Mouse (Mus musculus) stomach, postnatal 0 days (tissue): ENCODE measurements around the gene Idi2. TPM values are rescaled to one million over a fixed set of nuclear protein-coding genes. Genes with fewer than 3 reads are reported as not detected.
"Not testable (repeated sequence)": the region's sequence is repeated elsewhere in the genome, so short reads cannot be mapped to it uniquely, and the experiment has no call there.

Experiments
- ATAC-seq: fragments of 200-750 bp; cut with Nextera tagmentation; 2 replicates; pipeline ENCODE4 v1.8.0; 2017; ENCODE audit not compliant: low FRiP score, low TSS enrichment
- DNase-seq: peaks from one replicate; pipeline ENCODE4 v3.0.0-alpha.2; 2016; ENCODE audit warnings: low spot score
- H3K27ac ChIP-seq: fragments of 300-500 bp; sonication (generic); replicated peaks from 2 replicates; pipeline ENCODE4 v1.5.1; 2014; ENCODE audit warnings: mild to moderate bottlenecking, control low read depth
- H3K27me3 ChIP-seq: fragments of 300-500 bp; sonication (generic); 2 replicates; pipeline ENCODE4 v1.6.1; 2014; ENCODE audit warnings: low read length; ENCODE audit not compliant: control insufficient read depth, insufficient read depth
- H3K36me3 ChIP-seq: fragments of 300-500 bp; sonication (generic); 2 replicates; pipeline ENCODE4 v1.6.1; 2014; ENCODE audit warnings: low read length, mixed read lengths; ENCODE audit not compliant: control insufficient read depth, insufficient read depth
- H3K4me1 ChIP-seq: fragments of 300-500 bp; sonication (generic); replicated peaks from 2 replicates; pipeline ENCODE4 v1.6.1; 2014; ENCODE audit warnings: antibody characterized with exemption; ENCODE audit not compliant: control insufficient read depth, insufficient read depth
- H3K4me2 ChIP-seq: fragments of 300-500 bp; sonication (generic); replicated peaks from 2 replicates; pipeline ENCODE4 v1.6.1; 2014; ENCODE audit warnings: low read depth, mild to moderate bottlenecking, control low read depth, moderate library complexity
- H3K4me3 ChIP-seq: fragments of 300-500 bp; sonication (generic); 2 replicates; pipeline ENCODE4 v1.5.1; 2014; ENCODE audit warnings: low read depth, low read length, control low read depth
- H3K9ac ChIP-seq: fragments of 300-500 bp; sonication (generic); 2 replicates; pipeline ENCODE4 v1.6.1; 2014; ENCODE audit warnings: mild to moderate bottlenecking, low read length, control low read depth, mixed read lengths
- H3K9me3 ChIP-seq: fragments of 300-500 bp; sonication (generic); 2 replicates; pipeline ENCODE4 v1.6.1; 2016; ENCODE audit warnings: low read length; ENCODE audit not compliant: control insufficient read depth
- CTCF ChIP-seq: IDR thresholded peaks from 2 replicates; pipeline ENCODE4 v1.5.1; 2016; ENCODE audit warnings: antibody characterized with exemption, low read depth, mild to moderate bottlenecking, moderate library complexity
- EP300 ChIP-seq: optimal IDR thresholded peaks from 2 replicates; pipeline ENCODE3; 2016; ENCODE audit warnings: antibody characterized with exemption
- WGBS: fragments of 180-500 bp; shearing (Covaris S2); extraction: QIAGEN DNeasy Blood & Tissue Kit; methylation state at CpG from one replicate; pipeline ENCODE4 v1.1.7; 2014; 5-methylcytosine and 5-hydroxymethylcytosine counted together
- polyA plus RNA-seq: library from polyadenylated mRNA; unstranded; fragments of >200 nt; fragmentation: Nextera tagmentation; extraction: Ambion mirVana; gene quantifications from 2 replicates; pipeline ENCODE4 v1.2.1, GENCODE M21; 2015

Gene Idi2
- polyA plus RNA-seq, 1 experiment from 2014 or later, result not detected

DNA sequence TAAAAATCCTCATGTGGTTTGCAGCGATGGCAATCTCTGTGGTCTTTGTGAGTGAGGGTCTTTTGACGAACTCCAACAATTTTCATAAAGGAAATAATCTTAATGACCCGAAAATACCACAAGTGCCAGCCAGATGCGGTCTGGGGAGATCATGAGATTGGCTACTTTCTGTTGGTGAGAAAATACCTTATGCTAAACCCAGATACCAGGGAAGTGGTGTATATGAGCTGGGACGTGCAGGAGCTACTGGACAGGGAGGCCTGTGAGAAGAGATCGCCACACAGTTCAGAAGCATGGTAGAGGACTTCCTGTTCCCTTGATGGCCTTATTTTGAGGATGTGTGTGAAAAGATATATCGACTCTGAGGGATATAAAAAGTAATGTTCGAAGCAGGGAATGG lies 15.1 kb downstream of the Idi2 start:
- ATAC-seq (no peak), DNase-seq (peak; percentile 5)
- Histone ChIP-seq H3K27ac (no peak overlapping the region), H3K4me1 (no peaks in the 10 kb centered on the region), H3K27me3 (no peaks in the 10 kb centered on the region), H3K4me3 (no peak overlapping the region), H3K9me3 (no peaks in the 10 kb centered on the region), H3K9ac (no peak overlapping the region), H3K36me3 (peaks cover 5% of the 10 kb centered on the region; the same call in 1 of the 2 replicates), H3K4me2 (no peak overlapping the region)
- WGBS, result 94% methylated on average over 8 of the region's 8 CpGs
- no peak for TF ChIP-seq EP300

DNA sequence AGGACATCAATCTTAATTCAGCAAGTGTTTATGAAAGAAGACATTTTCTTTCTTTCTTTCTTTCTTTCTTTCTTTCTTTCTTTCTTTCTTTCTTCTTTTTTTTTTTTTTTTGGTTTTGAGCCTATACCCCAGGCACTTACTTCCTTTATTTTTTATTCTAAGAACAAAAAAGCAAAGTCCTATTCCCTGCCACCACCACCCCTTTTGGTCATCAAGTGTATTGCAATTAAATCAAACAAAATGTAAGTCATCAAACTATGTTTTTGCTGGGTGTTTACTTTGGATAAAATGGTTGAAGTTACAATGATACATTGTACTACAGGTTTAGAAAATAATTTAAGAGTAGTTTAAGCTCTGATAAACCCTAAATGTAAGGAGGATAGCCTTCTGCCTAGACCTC lies 19.7 kb downstream of the Idi2 start:
- no peak overlapping the region for H3K27ac ChIP-seq

DNA sequence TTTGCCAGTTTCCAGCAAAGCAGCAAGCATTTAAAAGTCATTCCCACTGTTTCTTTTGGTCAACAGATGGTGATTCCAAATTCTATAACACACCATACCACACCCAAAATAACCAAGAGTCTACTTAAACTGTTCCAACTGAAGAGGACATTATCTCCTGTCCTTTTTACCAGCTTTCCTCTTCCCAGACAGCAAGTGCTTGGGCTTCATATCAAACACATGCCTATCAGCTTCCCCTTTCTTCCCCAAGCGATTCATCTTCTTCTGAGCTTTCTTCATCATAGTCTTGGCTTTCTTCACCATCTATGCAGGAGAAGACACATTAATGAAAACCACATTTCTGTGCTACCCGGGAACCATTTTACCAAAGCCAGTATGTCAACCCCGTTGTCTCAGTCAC lies 20.3 kb downstream of the Idi2 start:
- Histone ChIP-seq H3K36me3 (peaks cover 16% of the 10 kb centered on the region), H3K4me3 (no peak overlapping the region), H3K4me2 (no peak overlapping the region), H3K9me3 (no peaks in the 10 kb centered on the region), H3K4me1 (no peaks in the 10 kb centered on the region), H3K27ac (no peak overlapping the region), H3K9ac (no peak overlapping the region), H3K27me3 (no peaks in the 10 kb centered on the region)
- TF ChIP-seq EP300, result no peak
- TF ChIP-seq CTCF, result no peak
- DNase-seq (no peak), ATAC-seq (no peak)
- WGBS, result 96% methylated on average over 3 of the region's 3 CpGs

More for the DNA sequence above, 19.7 kb downstream of the Idi2 start:
- Histone ChIP-seq H3K4me2 (no peak overlapping the region), H3K4me1 (no peaks in the 10 kb centered on the region), H3K36me3 (peaks cover 16% of the 10 kb centered on the region), H3K27me3 (no peaks in the 10 kb centered on the region), H3K9me3 (no peaks in the 10 kb centered on the region), H3K4me3 (no peak overlapping the region), H3K9ac (no peak overlapping the region)
- ATAC-seq, result no peak
- TF ChIP-seq CTCF (peak; percentile 45), EP300 (no peak)
- no peak for DNase-seq

DNA sequence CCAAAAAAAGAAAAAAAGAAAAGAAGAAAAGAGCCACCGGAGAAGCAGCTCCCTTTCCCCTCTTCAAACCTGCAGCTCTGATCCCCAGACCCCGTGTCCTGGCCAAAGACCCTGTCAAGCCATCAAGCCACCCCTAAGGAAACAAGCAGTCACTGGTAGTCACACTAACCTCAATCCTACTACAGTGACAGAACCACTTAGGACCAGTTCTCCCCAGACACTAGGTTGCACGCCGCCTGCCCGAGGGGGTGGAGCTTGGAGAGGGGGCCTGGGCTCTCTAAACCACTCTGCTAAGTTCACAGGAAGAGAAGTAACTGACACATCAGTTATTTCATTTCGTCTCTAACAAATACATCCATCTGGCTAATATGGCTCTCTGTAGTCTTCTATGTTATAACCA lies 39.6 kb downstream of the Idi2 start:
- Histone ChIP-seq H3K4me3 (no peak overlapping the region), H3K36me3 (peaks cover 9% of the 10 kb centered on the region), H3K9me3 (no peaks in the 10 kb centered on the region), H3K27me3 (no peaks in the 10 kb centered on the region), H3K27ac (no peak overlapping the region), H3K4me1 (0 out of 2 replicates have a peak, but pooled peaks cover 3% of the 10 kb centered on the region), H3K9ac (no peak overlapping the region), H3K4me2 (no peak overlapping the region)
- 90% methylated on average over 6 of the region's 6 CpGs for WGBS
- ATAC-seq (no peak), DNase-seq (no peak)
- TF ChIP-seq CTCF, result no peak
- TF ChIP-seq EP300, result no peak

DNA sequence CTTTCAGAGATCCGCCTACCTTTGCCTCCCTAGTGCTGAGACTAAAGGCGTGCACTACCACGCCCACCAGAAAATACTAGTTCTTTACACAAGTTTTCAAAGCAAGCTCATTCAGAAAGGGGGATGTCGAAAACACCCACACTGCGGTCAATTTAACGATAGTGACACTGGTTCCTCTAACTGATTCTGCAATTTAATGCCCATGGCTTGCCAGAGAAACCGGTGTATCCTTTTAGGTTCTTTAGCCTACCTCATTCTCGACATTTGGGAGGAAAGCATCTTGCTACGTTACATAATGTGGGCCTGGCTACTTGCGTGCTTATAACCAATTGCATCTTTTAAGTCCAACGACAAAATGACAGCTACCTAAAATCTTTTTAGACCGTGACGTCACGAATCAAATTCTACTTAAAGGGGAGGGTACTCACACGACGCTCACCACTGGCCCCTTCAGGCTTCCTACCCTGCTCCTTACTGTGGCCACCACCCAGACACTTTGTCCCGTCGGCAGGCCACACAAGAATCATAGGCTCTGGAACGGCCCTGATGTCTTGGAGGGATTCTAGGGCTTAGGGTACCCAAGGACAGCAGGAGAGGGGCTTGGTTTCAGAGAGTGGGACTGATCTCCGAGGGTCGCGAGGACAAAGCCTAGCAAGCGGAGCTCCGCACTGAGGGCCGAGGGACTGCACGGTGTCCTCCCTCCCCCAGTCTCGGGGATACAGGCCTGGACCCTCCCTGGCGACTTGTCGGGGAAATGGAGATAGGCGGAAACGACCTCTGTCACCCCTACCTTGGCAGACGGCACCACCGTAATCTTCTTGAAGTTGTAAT lies 42.7 kb downstream of the Idi2 start:
- Histone ChIP-seq H3K4me3 (peak overlapping the region; percentile 74), H3K9ac (peak overlapping the region; percentile 82), H3K4me1 (0 out of 2 replicates have a peak, but pooled peaks cover 3% of the 10 kb centered on the region), H3K36me3 (no peaks in the 10 kb centered on the region; the same call in 1 of the 2 replicates), H3K27ac (peak overlapping the region; percentile 56; the same call in 1 of the 2 replicates), H3K27me3 (no peaks in the 10 kb centered on the region), H3K9me3 (no peaks in the 10 kb centered on the region), H3K4me2 (peak overlapping the region; percentile 63)
- ATAC-seq, result peak; percentile 46
- no peak for DNase-seq
- WGBS, result 2% methylated on average over 33 of the region's 33 CpGs
- TF ChIP-seq CTCF (no peak), EP300 (no peak)

DNA sequence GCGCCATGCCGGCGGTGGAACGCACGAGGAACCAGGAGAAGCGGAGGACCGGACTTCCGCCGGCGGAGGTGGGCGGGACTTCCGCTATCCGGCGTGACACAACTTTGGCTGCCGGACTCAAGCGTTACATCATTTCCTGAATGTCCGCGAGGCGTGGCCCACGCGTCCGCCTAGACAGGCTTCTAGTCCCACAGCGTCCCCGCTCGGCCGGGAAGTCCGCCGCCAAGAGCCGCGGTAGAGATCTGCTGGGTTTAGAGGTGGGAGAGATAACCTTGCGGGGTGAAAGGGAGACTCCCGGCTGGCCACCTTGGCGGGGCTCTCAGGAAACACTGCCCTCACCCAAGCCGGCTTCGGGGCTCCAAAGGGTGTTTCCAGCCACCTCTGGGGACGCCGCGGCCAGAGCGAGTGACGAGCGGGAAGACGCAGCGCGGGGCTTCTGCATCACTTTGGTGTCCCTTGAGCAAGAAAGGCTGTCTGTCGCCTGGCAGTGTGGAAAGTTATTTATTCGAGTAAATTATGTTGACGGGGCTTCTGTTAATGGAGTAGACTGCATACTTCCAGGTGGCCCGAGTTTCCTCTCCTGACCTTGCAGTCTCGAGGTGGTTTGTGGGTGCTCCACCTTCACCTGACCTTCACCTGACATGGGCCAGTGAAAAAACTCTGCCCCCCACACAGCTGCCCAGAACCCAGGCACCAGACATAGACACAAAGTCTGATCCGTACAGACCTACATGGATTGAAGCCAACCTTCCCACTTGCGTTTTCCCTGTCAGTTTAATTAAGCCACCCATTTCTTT lies 43.5 kb downstream of the Idi2 start, which contains the start of gene Gtpbp4:
Gene Gtpbp4, minus strand, starts transcription at position 94 of the 797 bp plus-strand sequence.
- H3K9me3 ChIP-seq, result no peaks in the 10 kb centered on the region
- H3K9ac ChIP-seq, result peak within 1 kb of the TSS; percentile 91
- H3K27ac ChIP-seq, result peak within 1 kb of the TSS; percentile 84
- DNase-seq (peak; percentile 96), ATAC-seq (peak; percentile 98)
- WGBS, result under 1% methylated on average over 51 of the region's 51 CpGs
- H3K4me1 ChIP-seq, result 0 out of 2 replicates have a peak, but pooled peaks cover 3% of the 10 kb centered on the region
- peak within 1 kb of the TSS; percentile 83 for H3K4me2 ChIP-seq
- H3K27me3 ChIP-seq, result no peaks in the 10 kb centered on the region
- TF ChIP-seq CTCF (peak; percentile 87), EP300 (no peak)
- peak within 1 kb of the TSS; percentile 74 for H3K4me3 ChIP-seq
- no peaks in the 10 kb centered on the region for H3K36me3 ChIP-seq

DNA sequence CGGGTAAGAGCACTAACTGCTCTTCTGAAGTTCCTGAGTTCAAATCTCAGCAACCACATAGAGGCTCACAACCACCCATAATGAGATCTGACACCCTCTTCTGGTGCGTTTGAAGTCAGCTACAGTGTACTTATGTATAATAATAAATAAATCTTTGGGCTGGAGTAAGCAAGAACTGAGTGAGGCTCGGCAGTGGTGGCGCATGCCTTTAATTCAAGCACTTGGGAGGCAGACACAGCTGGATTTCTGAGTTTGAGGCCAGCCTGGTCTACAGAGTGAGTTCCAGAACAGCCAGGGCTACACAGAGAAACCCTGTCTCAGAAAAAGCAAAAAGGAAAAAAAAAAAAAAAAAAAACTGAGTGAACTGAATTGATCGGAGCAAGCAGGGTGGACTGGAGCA lies 44.6 kb downstream of the Idi2 start:
- H3K4me2 ChIP-seq, H3K4me3 ChIP-seq, ATAC-seq, DNase-seq, H3K36me3 ChIP-seq, H3K9me3 ChIP-seq, H3K9ac ChIP-seq, H3K4me1 ChIP-seq, H3K27me3 ChIP-seq, H3K27ac ChIP-seq: not testable (repeated sequence)
- 80% methylated on average over 5 of the region's 5 CpGs for WGBS
